Mouse (Mus musculus) kidney, embryonic 14.5 days (tissue): ENCODE measurements around the gene Kcnn1. TPM values are rescaled to one million over a fixed set of nuclear protein-coding genes. Genes with fewer than 3 reads are reported as not detected.

Experiments used
- ATAC-seq: fragments of 200-750 bp; cut with Nextera tagmentation; 2 replicates; pipeline ENCODE4 v1.8.0; 2017; ENCODE audit warnings: moderate number of reproducible peaks, mild to moderate bottlenecking, moderate TSS enrichment, moderate library complexity; ENCODE audit not compliant: low FRiP score, low TSS enrichment
- H3K27ac ChIP-seq: fragments of 300-500 bp; sonication (generic); 2 replicates; pipeline ENCODE4 v1.5.1; 2014; ENCODE audit warnings: low read depth, mild to moderate bottlenecking, low read length, moderate library complexity, mixed read lengths
- H3K27me3 ChIP-seq: fragments of 300-500 bp; sonication (generic); 2 replicates; pipeline ENCODE4 v1.6.1; 2014; ENCODE audit warnings: mild to moderate bottlenecking, low read length; ENCODE audit not compliant: control insufficient read depth, insufficient read depth
- H3K36me3 ChIP-seq: fragments of 300-500 bp; sonication (generic); 2 replicates; pipeline ENCODE4 v1.6.1; 2014; ENCODE audit warnings: low read length, mixed read lengths; ENCODE audit not compliant: control insufficient read depth, insufficient read depth
- H3K4me1 ChIP-seq: fragments of 300-500 bp; sonication (generic); 2 replicates; pipeline ENCODE4 v1.6.1; 2014; ENCODE audit warnings: low read length, mixed read lengths; ENCODE audit not compliant: control insufficient read depth, insufficient read depth
- H3K4me2 ChIP-seq: fragments of 300-500 bp; sonication (generic); replicated peaks from 2 replicates; pipeline ENCODE4 v1.6.1; 2014; ENCODE audit warnings: low read depth, mild to moderate bottlenecking, low read length
- H3K4me3 ChIP-seq: fragments of 300-500 bp; sonication (generic); 2 replicates; pipeline ENCODE4 v1.5.1; 2014; ENCODE audit warnings: mild to moderate bottlenecking, low read length
- H3K9ac ChIP-seq: fragments of 300-500 bp; sonication (generic); 2 replicates; pipeline ENCODE4 v1.6.1; 2014; ENCODE audit warnings: low read depth, mild to moderate bottlenecking, low read length, moderate library complexity
- H3K9me3 ChIP-seq: fragments of 300-500 bp; sonication (generic); 2 replicates; pipeline ENCODE4 v1.6.1; 2016; ENCODE audit warnings: low read length; ENCODE audit not compliant: control insufficient read depth
- WGBS: fragments of 180-500 bp; shearing (Covaris S2); extraction: QIAGEN DNeasy Blood & Tissue Kit; methylation state at CpG from one replicate; pipeline ENCODE4 v1.1.7; 2014; 5-methylcytosine and 5-hydroxymethylcytosine counted together
- polyA plus RNA-seq: library from polyadenylated mRNA; unstranded; fragments of >200 nt; fragmentation: Nextera tagmentation; extraction: Ambion mirVana; gene quantifications from 2 replicates; pipeline ENCODE4 v1.2.1, GENCODE M21; 2014

The Kcnn1 gene
- polyA plus RNA-seq, 1 experiment from 2014 or later: 2.6 TPM

- Histone ChIP-seq H3K9me3 (no peaks in the 10 kb centered on the region), H3K4me3 (no peak overlapping the region), H3K4me1 (peaks cover 21% of the 10 kb centered on the region), H3K9ac (no peak overlapping the region), H3K4me2 (no peak overlapping the region), H3K27me3 (peaks cover 32% of the 10 kb centered on the region), H3K36me3 (peaks cover 29% of the 10 kb centered on the region), H3K27ac (no peak overlapping the region)
- no peak for ATAC-seq
- WGBS: 70% methylated on average over 8 of the region's 8 CpGs
Measured at GRCm38 (mm10) chr8:70894771-70895545, 31.9 kb upstream of the Kcnn1 start.

- Histone ChIP-seq H3K4me2 (no peak overlapping the region), H3K4me1 (peaks cover 21% of the 10 kb centered on the region), H3K36me3 (peaks cover 29% of the 10 kb centered on the region), H3K4me3 (no peak overlapping the region), H3K9me3 (no peaks in the 10 kb centered on the region), H3K27ac (no peak overlapping the region), H3K9ac (no peak overlapping the region), H3K27me3 (peaks cover 32% of the 10 kb centered on the region)
- WGBS: 63% methylated on average over 2 of the region's 2 CpGs
- ATAC-seq: no peak
Measured at GRCm38 (mm10) chr8:70894385-70894720, 31.3 kb upstream of the Kcnn1 start.

DNA sequence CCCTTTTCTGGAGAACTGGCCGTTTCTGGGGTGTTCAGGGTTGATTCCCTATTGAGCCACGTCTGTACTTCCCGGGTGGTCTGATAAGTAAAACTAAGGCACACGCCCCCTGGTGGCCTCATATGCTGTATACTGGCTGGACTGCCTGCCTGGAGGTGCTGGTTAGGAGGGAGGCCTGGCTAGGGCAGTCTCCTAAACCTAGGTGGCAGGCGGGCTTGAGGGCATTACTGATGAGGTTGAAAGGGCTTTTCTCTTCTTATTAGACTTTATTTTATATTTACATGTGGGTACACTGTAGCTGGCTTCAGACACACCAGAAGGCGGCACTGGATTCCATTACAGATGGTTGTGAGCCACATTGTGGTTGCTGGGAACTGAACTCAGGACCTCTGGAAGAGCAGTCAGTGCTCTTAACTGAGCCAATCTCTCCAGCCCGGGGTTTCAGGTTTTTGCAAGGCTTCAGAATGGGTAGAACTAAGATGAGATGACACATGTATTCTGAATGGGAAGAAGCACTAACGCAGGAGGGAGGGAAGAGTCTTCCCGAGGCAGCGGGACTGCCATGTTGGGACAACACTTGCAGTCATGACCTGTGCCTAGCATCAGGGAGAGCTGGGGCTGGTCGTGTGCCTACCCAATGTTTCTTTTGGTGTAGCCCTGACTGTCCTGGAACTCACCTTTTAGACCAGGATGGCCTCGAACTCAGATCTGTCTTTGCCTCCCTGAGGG, 30.8 kb upstream of the Kcnn1 start:
- Histone ChIP-seq H3K4me2 (no peak overlapping the region), H3K9me3 (no peaks in the 10 kb centered on the region), H3K9ac (no peak overlapping the region), H3K4me3 (no peak overlapping the region), H3K36me3 (peaks cover 29% of the 10 kb centered on the region), H3K27ac (no peak overlapping the region), H3K27me3 (peaks cover 32% of the 10 kb centered on the region), H3K4me1 (peaks cover 21% of the 10 kb centered on the region)
- ATAC-seq: peak; percentile 33
- 37% methylated on average over 12 of the region's 12 CpGs for WGBS

- peak overlapping the region; percentile 42; the same call in 1 of the 2 replicates for H3K4me2 ChIP-seq
- H3K9me3 ChIP-seq: no peaks in the 10 kb centered on the region
- peaks cover 32% of the 10 kb centered on the region for H3K27me3 ChIP-seq
- H3K4me3 ChIP-seq: peak overlapping the region; percentile 31
- H3K9ac ChIP-seq: 0 out of 2 replicates have a peak overlapping the region, but pooled peaks have one; percentile 18
- H3K36me3 ChIP-seq: peaks cover 29% of the 10 kb centered on the region
- H3K27ac ChIP-seq: no peak overlapping the region
- H3K4me1 ChIP-seq: peaks cover 16% of the 10 kb centered on the region
- no peak for ATAC-seq
- 26% methylated on average over 20 of the region's 20 CpGs for WGBS
Measured at GRCm38 (mm10) chr8:70892896-70893655, 30.0 kb upstream of the Kcnn1 start.

DNA sequence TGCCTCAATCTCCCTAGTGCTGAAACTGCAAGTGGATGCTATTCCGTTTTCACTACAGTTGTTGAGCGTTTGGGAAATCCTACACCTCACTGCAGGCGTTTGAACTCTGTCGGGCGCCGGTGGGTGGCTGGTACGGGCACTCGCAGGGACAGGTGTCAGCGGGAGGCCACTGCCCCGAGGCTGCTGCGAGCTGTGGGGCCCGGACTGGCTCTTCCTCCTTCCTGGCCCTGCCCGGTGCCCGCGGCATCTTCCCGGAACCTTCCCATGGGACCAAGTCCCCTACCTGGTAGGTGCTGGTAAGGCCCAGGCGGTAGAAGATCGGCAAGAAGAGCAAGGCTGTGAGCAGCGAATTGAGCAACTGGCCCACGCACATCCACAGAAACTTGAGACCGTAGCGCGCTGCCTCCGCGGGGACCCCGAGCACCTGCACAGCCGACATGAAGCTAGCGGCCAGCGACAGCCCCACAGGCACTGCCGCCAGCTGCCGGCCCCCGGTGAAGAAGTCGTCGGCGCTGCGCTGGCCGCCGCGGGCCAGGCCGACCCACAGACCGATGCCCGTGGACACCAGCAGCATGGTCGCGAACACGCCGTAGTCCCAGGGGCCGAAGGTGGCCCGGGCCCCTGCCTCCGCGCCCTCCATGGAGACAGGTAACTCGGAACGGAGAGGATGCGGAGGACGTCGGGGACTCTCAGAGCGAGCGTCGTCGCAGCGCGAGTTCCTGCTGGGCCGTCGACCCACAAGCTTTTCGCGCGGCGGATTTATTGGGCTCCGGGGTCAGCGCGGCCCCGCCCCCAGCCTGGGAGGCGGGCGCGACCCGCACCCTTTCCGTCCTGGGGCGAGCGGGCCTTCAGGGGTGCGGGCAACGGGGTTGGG, 29.2 kb upstream of the Kcnn1 start, which contains the start of gene Slc5a5:
Gene Slc5a5, minus strand, starts transcription at position 736 of the 874 bp plus-strand sequence.
- Histone ChIP-seq H3K9me3 (no peaks in the 10 kb centered on the region), H3K4me1 (peaks cover 16% of the 10 kb centered on the region), H3K36me3 (peaks cover 29% of the 10 kb centered on the region), H3K27ac (no peak within 1 kb of the TSS), H3K4me3 (peak within 1 kb of the TSS; percentile 31), H3K4me2 (peak within 1 kb of the TSS; percentile 42), H3K9ac (peak within 1 kb of the TSS; percentile 18; the same call in 1 of the 2 replicates), H3K27me3 (peaks cover 32% of the 10 kb centered on the region)
- 1% methylated on average over 79 of the region's 80 CpGs for WGBS
- no peak for ATAC-seq

DNA sequence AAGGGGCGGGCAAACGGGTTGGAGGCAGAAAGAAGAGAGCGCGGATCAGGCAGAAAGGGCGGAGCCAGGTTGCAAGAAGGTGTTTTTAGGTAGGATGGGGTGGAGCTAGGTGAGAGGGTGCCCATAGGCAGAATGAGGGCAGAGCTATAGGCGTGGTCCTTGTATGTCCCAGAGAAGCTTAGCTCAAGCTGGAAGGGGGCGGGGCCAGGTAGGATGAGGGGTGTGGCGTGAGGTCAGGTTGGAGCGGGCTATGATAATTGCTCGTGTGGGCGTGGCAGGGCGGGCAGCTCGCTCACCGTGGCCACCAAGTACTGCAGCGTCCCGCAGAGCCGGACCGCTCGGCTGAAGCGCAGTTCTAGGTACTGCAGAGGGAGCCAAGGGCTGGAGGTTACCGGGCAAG, 28.3 kb upstream of the Kcnn1 start:
- peaks cover 16% of the 10 kb centered on the region for H3K4me1 ChIP-seq
- no peaks in the 10 kb centered on the region for H3K9me3 ChIP-seq
- peaks cover 29% of the 10 kb centered on the region for H3K36me3 ChIP-seq
- no peak overlapping the region for H3K27ac ChIP-seq
- no peak overlapping the region for H3K9ac ChIP-seq
- peaks cover 32% of the 10 kb centered on the region for H3K27me3 ChIP-seq
- no peak overlapping the region; the same call in 1 of the 2 replicates for H3K4me2 ChIP-seq
- no peak overlapping the region; the same call in none of the 2 replicates for H3K4me3 ChIP-seq
- ATAC-seq: 0 out of 2 replicates have a peak, but pooled peaks have one; percentile 5
- WGBS: 7% methylated on average over 21 of the region's 21 CpGs

GRCm38 (mm10) chr8:70890656-70891055, 27.6 kb upstream of the Kcnn1 start:
- peaks cover 22% of the 10 kb centered on the region for H3K36me3 ChIP-seq
- H3K27ac ChIP-seq: no peak overlapping the region
- H3K4me1 ChIP-seq: peaks cover 14% of the 10 kb centered on the region
- no peaks in the 10 kb centered on the region for H3K9me3 ChIP-seq
- WGBS: 88% methylated on average over 5 of the region's 5 CpGs
- H3K4me3 ChIP-seq: no peak overlapping the region
- peaks cover 32% of the 10 kb centered on the region for H3K27me3 ChIP-seq
- no peak for ATAC-seq
- H3K4me2 ChIP-seq: no peak overlapping the region
- H3K9ac ChIP-seq: no peak overlapping the region

DNA sequence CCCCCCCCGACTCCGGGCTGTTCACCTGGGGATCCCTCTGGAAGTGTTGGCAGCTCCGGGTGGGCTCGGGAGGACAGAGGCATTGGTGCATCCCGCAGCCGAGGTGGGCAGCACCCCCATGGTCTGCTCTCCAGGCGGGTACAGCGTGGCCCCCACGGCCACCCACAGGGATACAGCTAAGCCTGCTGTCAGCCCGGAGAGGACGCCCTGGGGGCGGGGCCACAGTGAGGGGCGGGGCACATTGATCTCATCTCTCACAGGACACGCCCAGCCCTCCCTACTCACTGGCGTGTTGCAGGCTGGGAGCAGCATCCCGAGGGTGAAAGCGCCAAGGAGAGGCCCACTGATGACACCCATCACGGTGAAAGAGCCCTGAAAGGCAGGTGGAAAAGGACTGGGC, 24.6 kb upstream of the Kcnn1 start:
- no peaks in the 10 kb centered on the region for H3K9me3 ChIP-seq
- no peak overlapping the region for H3K9ac ChIP-seq
- no peaks in the 10 kb centered on the region for H3K36me3 ChIP-seq
- H3K4me3 ChIP-seq: no peak overlapping the region
- 1% methylated on average over 15 of the region's 18 CpGs for whole genome bisulfite sequencing
- H3K27me3 ChIP-seq: peaks cover 25% of the 10 kb centered on the region
- no peak for ATAC-seq
- no peak overlapping the region for H3K27ac ChIP-seq
- H3K4me2 ChIP-seq: no peak overlapping the region; the same call in 1 of the 2 replicates
- peaks cover 11% of the 10 kb centered on the region for H3K4me1 ChIP-seq
